Mouse (Mus musculus): ENCODE results near the gene Polr3f. TPM values are rescaled to one million over a fixed set of nuclear protein-coding genes. Genes with fewer than 3 reads are reported as not detected.

The Polr3f gene
- polyA plus RNA-seq (2017; shearing (Covaris generic)), result 47.5 TPM

DNA sequence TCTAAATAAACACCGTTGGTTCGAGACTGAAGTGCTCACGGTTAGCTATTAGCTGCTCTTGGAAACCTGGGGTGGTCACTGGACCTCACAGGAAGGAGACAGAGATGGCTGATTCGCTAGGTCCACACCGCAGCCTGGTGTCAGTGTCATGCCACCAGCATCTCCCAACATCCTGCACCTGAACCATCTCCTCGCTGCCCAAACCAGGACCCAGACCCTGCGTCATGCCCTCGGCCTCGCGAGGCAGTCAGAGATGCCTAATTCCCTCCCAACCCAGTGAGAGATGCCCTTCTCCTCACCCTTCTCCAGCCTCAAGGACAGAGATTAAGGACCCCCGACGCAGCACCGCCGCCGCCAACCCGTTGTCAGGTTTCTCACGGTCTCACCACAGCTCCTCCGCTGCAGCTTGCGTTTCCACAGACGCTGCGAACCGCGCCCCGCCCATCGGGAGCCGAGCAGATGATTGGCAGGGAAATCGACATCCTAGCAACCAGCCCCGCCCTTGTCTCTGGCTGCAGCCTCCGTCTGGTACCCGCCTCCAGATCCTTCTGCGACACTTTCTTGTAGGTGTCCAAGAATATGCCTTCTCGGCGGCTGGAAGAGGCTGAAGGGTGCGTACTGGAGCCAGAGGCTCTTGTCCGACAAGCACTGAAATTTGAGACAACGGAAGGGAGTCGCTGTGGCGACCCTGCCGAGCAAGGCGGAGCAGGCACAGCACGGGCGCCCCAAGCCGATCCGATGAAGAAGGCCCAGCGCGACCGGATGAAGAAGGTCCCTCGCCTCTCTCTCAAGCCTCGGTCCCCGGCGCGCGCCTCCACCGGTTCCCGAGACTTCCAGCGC, at the start of gene Polr3f, which contains the start of gene Dzank1:
Gene Polr3f (plus strand): TSS at position 738 of the 840 bp plus-strand sequence.
Gene Dzank1 (minus strand): TSS at position 434 of the 840 bp plus-strand sequence.

GRCm38 (mm10) chr2:144550529-144550928, 23.0 kb downstream of the Polr3f start, which contains the start of gene Rbbp9:
Gene Rbbp9, minus strand, starts transcription at chr2:144550869.

DNA sequence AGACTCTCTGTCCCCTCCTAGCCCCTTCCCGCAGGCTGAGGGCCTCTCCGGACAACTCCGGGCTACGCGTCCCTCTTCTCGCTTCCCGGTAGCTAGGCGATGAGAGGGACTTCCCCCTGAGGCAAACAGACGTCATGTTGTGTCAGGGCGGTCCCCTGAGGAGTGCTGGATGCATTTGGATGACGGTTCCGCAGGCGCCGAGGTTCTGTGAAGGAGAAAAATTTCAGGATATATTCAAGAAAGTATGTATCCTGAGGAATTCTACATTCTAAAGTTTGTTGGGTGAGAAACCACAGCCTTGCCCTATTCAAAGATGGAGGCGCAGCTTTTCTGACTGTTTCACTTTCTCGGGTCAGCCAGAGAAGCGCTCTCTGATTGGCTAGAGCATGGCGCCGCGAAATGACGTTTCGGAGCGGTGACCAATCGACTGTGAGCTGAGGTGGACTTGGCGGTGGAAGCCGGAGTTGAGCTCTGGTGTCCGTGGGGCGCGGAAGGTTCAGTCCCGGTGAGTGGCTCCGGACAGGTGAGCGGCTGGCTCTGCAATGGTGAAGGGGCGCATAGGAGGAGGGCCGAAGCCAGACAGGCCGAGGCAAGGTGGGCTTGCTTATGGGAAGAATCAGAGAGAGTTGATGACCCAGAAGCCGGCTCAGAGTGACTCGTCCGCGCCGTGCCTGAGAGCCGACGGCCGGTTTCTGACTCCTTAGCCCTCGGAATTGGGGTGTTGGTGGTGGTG, 28.5 kb downstream of the Polr3f start, which contains the start of gene Sec23b:
Gene Sec23b (plus strand): TSS at position 410 of the 733 bp plus-strand sequence.

Other genes starting within 250 kb of the Polr3f start
- gene Ovol2, start 195.6 kb upstream of the Polr3f start, polyA plus RNA-seq (2017; shearing (Covaris generic)), result not detected
- 14.4 TPM for gene Kat14, start 158.7 kb upstream of the Polr3f start, polyA plus RNA-seq (2017; shearing (Covaris generic))
- 2.5 TPM for gene Pet117, start 158.7 kb upstream of the Polr3f start, polyA plus RNA-seq (2017; shearing (Covaris generic))
- gene Dzank1, start 304 bp upstream of the Polr3f start, polyA plus RNA-seq (2017; shearing (Covaris generic)), result 0.16 TPM
- 13.7 TPM for gene Rbbp9, start 23.2 kb downstream of the Polr3f start, polyA plus RNA-seq (2017; shearing (Covaris generic))
- gene Sec23b, start 28.5 kb downstream of the Polr3f start, polyA plus RNA-seq (2017; shearing (Covaris generic)), result 88.1 TPM
- 34.6 TPM for gene Smim26, start 66.3 kb downstream of the Polr3f start, polyA plus RNA-seq (2017; shearing (Covaris generic))
- gene Dtd1, start 72.2 kb downstream of the Polr3f start, polyA plus RNA-seq (2017; shearing (Covaris generic)), result 76.3 TPM